Comparison of ENCODE assay signal across 15 mouse cellular contexts in the genomic region with DNA sequence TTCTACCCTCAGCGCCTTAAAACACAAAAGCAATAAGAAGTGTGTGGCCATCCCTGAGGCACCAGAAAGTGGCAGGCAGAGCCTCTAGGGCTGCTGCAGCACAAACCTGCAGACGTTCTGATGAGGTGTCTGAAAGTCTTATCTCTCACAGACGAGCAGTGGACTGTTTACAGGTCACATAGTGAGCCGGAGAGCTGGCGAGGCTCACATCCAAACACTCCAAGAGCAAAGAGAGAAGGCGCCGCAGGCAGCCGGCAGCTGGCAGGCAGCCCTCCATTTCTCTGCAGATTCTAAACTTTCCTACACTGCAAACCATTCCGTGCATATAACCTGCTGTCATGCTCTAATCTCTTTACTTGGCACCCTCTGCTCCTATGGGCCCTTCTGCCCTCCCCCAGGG. TPM values are rescaled to one million over a fixed set of nuclear protein-coding genes. Genes with fewer than 3 reads are reported as not detected.
DNase-seq lines count a peak whose midpoint lies in the region; ATAC-seq lines count a peak whose summit lies in the region.
"Had no signal": no experiment of that assay in that cellular context is flagged by ENCODE, and none has a peak within 500 bp of the region (broad histone marks: within the 10 kb centered on the region; RNA-seq: fewer than 3 reads in every experiment).

No protein-coding gene starts in this region.

- intact Hi-C loops in gastrocnemius, postnatal 14 days (cut with DNase I; ENCODE audit: low total_unique reads): no loop called here

- WGBS in heart, embryonic 13.5 days: 19% methylated on average over 9 of the region's 9 CpGs
- 43% methylated on average over 9 of the region's 9 CpGs for WGBS in stomach, embryonic 15.5 days

- peaks cover 84% of the 10 kb centered on the region for H3K36me3 ChIP-seq in heart, embryonic 13.5 days
- peaks cover 22% of the 10 kb centered on the region for H3K36me3 ChIP-seq in stomach, embryonic 15.5 days

- H3K4me2 ChIP-seq in heart, embryonic 13.5 days: peak overlapping the region; percentile 24; the same call in 1 of the 2 replicates
- no peak overlapping the region for H3K4me2 ChIP-seq in stomach, embryonic 15.5 days
- H3K4me2 ChIP-seq: embryonic facial prominence, embryonic 12.5 days had no signal

- no peak overlapping the region for H3K4me3 ChIP-seq in heart, embryonic 13.5 days
- no peak overlapping the region for H3K4me3 ChIP-seq in stomach, embryonic 15.5 days (replicated peaks)
- H3K4me3 ChIP-seq: embryonic facial prominence, embryonic 12.5 days; hindbrain, embryonic 10.5 days had no signal

- H3K4me1 ChIP-seq in heart, embryonic 13.5 days: peaks cover 20% of the 10 kb centered on the region
- peaks cover 9% of the 10 kb centered on the region; the same call in 1 of the 2 replicates for H3K4me1 ChIP-seq in stomach, embryonic 15.5 days
- H3K4me1 ChIP-seq: embryonic facial prominence, embryonic 12.5 days had no signal

- no peaks in the 10 kb centered on the region for H3K27me3 ChIP-seq in heart, embryonic 13.5 days (replicated peaks)
- H3K27me3 ChIP-seq in stomach, embryonic 15.5 days (replicated peaks): no peaks in the 10 kb centered on the region
- H3K27me3 ChIP-seq: embryonic facial prominence, embryonic 12.5 days had no signal

- peak overlapping the region; percentile 48; the same call in 1 of the 2 replicates for H3K9ac ChIP-seq in heart, embryonic 13.5 days
- no peak overlapping the region for H3K9ac ChIP-seq in stomach, embryonic 15.5 days
- H3K9ac ChIP-seq: embryonic facial prominence, embryonic 12.5 days; forebrain, postnatal 0 days had no signal

- DNase-seq in kidney, adult 18-20 months: peak; percentile 23
- no peak for DNase-seq in kidney, postnatal 4 days
- peak; percentile 44 for DNase-seq in heart, postnatal 4 days
- DNase-seq in gastrocnemius, postnatal 14 days: no peak
- DNase-seq in ovary, adult 18-20 months (ENCODE audit: low spot score): no peak
- DNase-seq: adrenal gland, postnatal 14 days; forebrain, postnatal 0 days had no signal

- peak overlapping the region; percentile 62 for H3K27ac ChIP-seq in heart, embryonic 13.5 days (replicated peaks)
- peak overlapping the region; percentile 44; the same call in 1 of the 2 replicates for H3K27ac ChIP-seq in stomach, embryonic 15.5 days
- H3K27ac ChIP-seq: embryonic facial prominence, embryonic 12.5 days; hindbrain, embryonic 10.5 days had no signal

- H3K9me3 ChIP-seq in heart, embryonic 13.5 days: no peaks in the 10 kb centered on the region
- H3K9me3 ChIP-seq in stomach, embryonic 15.5 days: no peaks in the 10 kb centered on the region
- H3K9me3 ChIP-seq: embryonic facial prominence, embryonic 12.5 days; hindbrain, embryonic 10.5 days had no signal

- no peak for ATAC-seq in heart, embryonic 13.5 days (ENCODE audit: extremely low read depth, insufficient number of reproducible peaks, low FRiP score, low TSS enrichment)
- ATAC-seq in stomach, embryonic 15.5 days (ENCODE audit: insufficient read depth, low FRiP score, low read depth): no peak
- ATAC-seq: forebrain, postnatal 0 days had no signal

RNA-seq across cellular contexts. Expression of a gene that starts 27.3 kb away (rescaled TPM):
- 32.6 and 34.8 TPM in 2 replicates for polyA plus RNA-seq in heart, embryonic 13.5 days (2015; fragmentation: Nextera tagmentation; extraction: Ambion mirVana)
- 10 to 100 TPM; 40.5 to 41.6 TPM for total RNA-seq in heart, postnatal 4 days (2021)
- polyA plus RNA-seq in stomach, embryonic 15.5 days (2015; fragmentation: Nextera tagmentation; extraction: Ambion mirVana): 39.8 and 43.7 TPM in 2 replicates
- total RNA-seq in gastrocnemius, postnatal 14 days (2021): 10 to 100 TPM; 13.9 to 17.1 TPM

RNA-seq across cellular contexts. Expression of a gene that starts 32.6 kb away (rescaled TPM):
- 0.24 and 0.37 TPM in 2 replicates for polyA plus RNA-seq in heart, embryonic 13.5 days (2015; fragmentation: Nextera tagmentation; extraction: Ambion mirVana)
- total RNA-seq in heart, postnatal 4 days (2021): under 1 TPM; 0.16 to 0.21 TPM
- polyA plus RNA-seq in stomach, embryonic 15.5 days (2015; fragmentation: Nextera tagmentation; extraction: Ambion mirVana): 0.31 and 0.63 TPM in 2 replicates
- total RNA-seq in gastrocnemius, postnatal 14 days (2021): not detected

RNA-seq across cellular contexts. Expression of a gene that starts 33.6 kb away (rescaled TPM):
- polyA plus RNA-seq in heart, embryonic 13.5 days (2015; fragmentation: Nextera tagmentation; extraction: Ambion mirVana): not detected in 2 replicates
- total RNA-seq in heart, postnatal 4 days (2021): not detected
- polyA plus RNA-seq in stomach, embryonic 15.5 days (2015; fragmentation: Nextera tagmentation; extraction: Ambion mirVana): not detected in 2 replicates
- not detected for total RNA-seq in gastrocnemius, postnatal 14 days (2021)
- total RNA-seq: forebrain, postnatal 0 days; left cerebral cortex, postnatal 14 days had no signal
- polyA plus RNA-seq: embryonic facial prominence, embryonic 12.5 days; forebrain, postnatal 0 days; hindbrain, embryonic 10.5 days; liver, embryonic 16.5 days; spleen, adult 2 months; thymus, postnatal 0 days had no signal

Comparison
In these comparisons a context has a peak if more than half of its experiments do, and no peak if none do; other contexts are left out.
1. DNase-seq: peak in kidney, adult 18-20 months (single experiment) and heart, postnatal 4 days (single experiment); none in kidney, postnatal 4 days (0 of 2), gastrocnemius, postnatal 14 days (single experiment) and ovary, adult 18-20 months (single experiment).